Mouse (Mus musculus) cerebellum, adult 2 months (tissue): ENCODE measurements at regions not wholly inside any gene's neighbourhood (a gene's known extent, or its start where the extent isn't known, plus 50 kb on each side); places are given as distances from the start of the nearest gene placed in this dataset.

Experiments
- DNase-seq, 2 experiments: peaks; one replicate each; pipeline ENCODE4 v3.0.0; 2021
- H3K27ac ChIP-seq: fragments of 200-500 bp; 2 replicates; pipeline ENCODE4 v1.5.1; 2012; ENCODE audit warnings: low read length, control low read depth, inconsistent platforms; ENCODE audit not compliant: insufficient read depth
- H3K27me3 ChIP-seq: fragments of 200-500 bp; 2 replicates; pipeline ENCODE4 v1.6.1; 2012; ENCODE audit warnings: inconsistent platforms, mild to moderate bottlenecking, low read length, moderate library complexity; ENCODE audit not compliant: control insufficient read depth, insufficient read depth
- H3K4me1 ChIP-seq: fragments of 200-500 bp; 2 replicates; pipeline ENCODE4 v1.6.1; 2011; ENCODE audit warnings: low read length; ENCODE audit not compliant: control insufficient read depth, insufficient read depth
- H3K4me3 ChIP-seq: fragments of 200-500 bp; replicated peaks from 2 replicates; pipeline ENCODE3; 2011; ENCODE audit warnings: mild to moderate bottlenecking, low read depth, low read length, control low read depth; ENCODE audit not compliant: insufficient read depth
- CTCF ChIP-seq: fragments of 200-500 bp; IDR thresholded peaks from 2 replicates; pipeline ENCODE4 v1.5.1; 2011; ENCODE audit warnings: low read depth, mild to moderate bottlenecking, control low read depth, low read length, moderate library complexity, borderline replicate concordance; ENCODE audit not compliant: insufficient read depth
- POLR2A ChIP-seq: fragments of 200-500 bp; IDR thresholded peaks from 2 replicates; pipeline ENCODE4 v1.6.1; 2011; ENCODE audit warnings: low read length, control low read depth, borderline replicate concordance; ENCODE audit not compliant: insufficient read depth
- WGBS: fragments of 180-500 bp; shearing (Covaris S2); methylation state at CpG from one replicate; pipeline ENCODE4 v1.1.7; 2018; 5-methylcytosine and 5-hydroxymethylcytosine counted together

- Histone ChIP-seq H3K4me3 (no peak overlapping the region), H3K27ac (no peak overlapping the region), H3K27me3 (no peaks in the 10 kb centered on the region), H3K4me1 (no peaks in the 10 kb centered on the region)
- no peak for DNase-seq
- WGBS, result 86% methylated on average over 2 of the region's 2 CpGs
- no peak for TF ChIP-seq POLR2A
- TF ChIP-seq CTCF, result no peak
Measured at GRCm38 (mm10) chr15:60993394-60993793, 70.6 kb upstream of the A1bg start.

GRCm38 (mm10) chr15:60982576-60982975, 59.8 kb upstream of the A1bg start:
- no peaks in the 10 kb centered on the region for H3K4me1 ChIP-seq
- 91% methylated on average over 2 of the region's 2 CpGs for WGBS
- DNase-seq, result no peak
- H3K27ac ChIP-seq, result no peak overlapping the region
- no peaks in the 10 kb centered on the region for H3K27me3 ChIP-seq
- H3K4me3 ChIP-seq, result no peak overlapping the region
- no peak for TF ChIP-seq POLR2A
- no peak for TF ChIP-seq CTCF
